Mouse (Mus musculus) kidney, adult 2 months (tissue): Measurements from ENCODE around the gene Gm12253. TPM values are rescaled to one million over a fixed set of nuclear protein-coding genes. Genes with fewer than 3 reads are reported as not detected.

ENCODE experiments used
- DNase-seq: peaks from one replicate; pipeline ENCODE4 v3.0.0; 2021
- H3K27ac ChIP-seq: fragments of 200-500 bp; 2 replicates; pipeline ENCODE4 v1.5.1; 2012; ENCODE audit warnings: low read depth, low read length, control low read depth, inconsistent platforms; ENCODE audit not compliant: insufficient read depth
- H3K27me3 ChIP-seq: fragments of 200-500 bp; replicated peaks from 2 replicates; pipeline ENCODE4 v1.6.1; 2012; ENCODE audit warnings: mild to moderate bottlenecking, moderate library complexity, low read length, inconsistent platforms; ENCODE audit not compliant: control insufficient read depth, insufficient read depth
- H3K36me3 ChIP-seq: fragments of 200-500 bp; 2 replicates; pipeline ENCODE4 v1.6.1; 2012; ENCODE audit warnings: mild to moderate bottlenecking, moderate library complexity, low read length, inconsistent platforms; ENCODE audit not compliant: control insufficient read depth, insufficient read depth
- H3K4me1 ChIP-seq: fragments of 200-500 bp; 2 replicates; pipeline ENCODE4 v1.6.1; 2011; ENCODE audit warnings: low read length; ENCODE audit not compliant: control insufficient read depth, insufficient read depth
- H3K4me3 ChIP-seq: fragments of 200-500 bp; 2 replicates; pipeline ENCODE4 v1.5.1; 2011; ENCODE audit warnings: mild to moderate bottlenecking, low read depth, low read length, control low read depth; ENCODE audit not compliant: insufficient read depth
- CTCF ChIP-seq: fragments of 200-500 bp; conservative IDR thresholded peaks from 2 replicates; pipeline ENCODE4 v1.5.1; 2011; ENCODE audit warnings: low read depth, mild to moderate bottlenecking, control low read depth, low read length, moderate library complexity, mixed read lengths; ENCODE audit not compliant: insufficient read depth, insufficient read length
- POLR2A ChIP-seq: fragments of 200-500 bp; IDR thresholded peaks from one replicate; pipeline ENCODE4 v1.6.1; 2011; ENCODE audit warnings: low read depth, low read length, control low read depth
- WGBS: fragments of 180-500 bp; shearing (Covaris S2); methylation state at CpG from one replicate; pipeline ENCODE4 v1.1.7; 2018; 5-methylcytosine and 5-hydroxymethylcytosine counted together
- polyA plus RNA-seq: library from polyadenylated mRNA; depleted of rRNA; stranded (reverse); fragments of >200 nt; gene quantifications from 2 replicates; pipeline ENCODE4 v1.2.3, GENCODE M21; 2012; rRNA removed

The Gm12253 gene
- polyA plus RNA-seq, 1 experiment, result not detected

DNA sequence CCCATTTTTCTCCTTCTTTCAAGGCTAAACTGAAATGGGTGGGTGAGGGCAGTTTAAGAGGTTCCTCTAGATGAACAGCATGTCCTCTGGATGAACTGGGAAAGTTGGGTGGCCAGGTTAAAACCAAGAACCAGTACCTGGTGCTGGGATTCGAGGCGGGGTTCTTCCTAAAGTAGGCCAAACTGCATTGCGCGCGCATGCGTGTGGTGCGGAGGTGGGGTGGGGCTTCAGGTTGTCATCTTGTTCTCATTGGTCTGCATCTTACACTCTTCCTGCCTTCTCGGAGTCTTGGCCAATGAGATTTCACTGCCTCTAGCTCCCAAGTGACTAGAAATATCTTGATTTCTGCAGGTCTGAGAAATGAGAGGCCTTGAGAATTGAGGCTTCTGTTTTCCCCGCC lies 20.4 kb downstream of the Gm12253 start, which contains the start of gene Lypd9:
Gene Lypd9 (minus strand): TSS at position 165 of the 400 bp plus-strand sequence.
- Histone ChIP-seq H3K36me3 (no peaks in the 10 kb centered on the region), H3K27me3 (no peaks in the 10 kb centered on the region), H3K4me1 (no peaks in the 10 kb centered on the region), H3K4me3 (no peak within 1 kb of the TSS), H3K27ac (no peak within 1 kb of the TSS)
- no peak for DNase-seq
- no peak for TF ChIP-seq POLR2A
- TF ChIP-seq CTCF, result no peak
- WGBS, result 96% methylated on average over 9 of the region's 9 CpGs

DNA sequence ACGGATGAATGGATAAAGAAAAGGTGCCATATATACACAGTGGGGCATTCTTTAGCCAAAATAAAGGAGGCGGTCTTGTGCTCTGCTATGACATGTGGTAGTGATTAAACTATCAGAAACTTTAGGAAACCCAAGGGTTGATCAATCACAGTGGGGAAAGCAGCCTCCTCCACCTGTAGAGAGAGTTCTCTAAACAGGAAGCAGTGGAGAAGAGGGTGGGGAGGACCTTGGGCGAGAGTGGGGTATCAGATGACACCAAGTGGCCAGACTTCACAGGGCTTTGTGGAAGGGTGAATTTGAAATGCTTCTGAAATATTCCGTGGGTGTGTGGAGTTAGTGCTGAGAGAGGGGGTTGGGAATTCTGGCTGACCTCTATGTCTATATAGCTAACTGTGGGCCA lies 21.2 kb downstream of the Gm12253 start:
- TF ChIP-seq CTCF (no peak), POLR2A (no peak)
- Histone ChIP-seq H3K4me1 (no peaks in the 10 kb centered on the region), H3K4me3 (no peak overlapping the region), H3K27me3 (no peaks in the 10 kb centered on the region), H3K27ac (no peak overlapping the region), H3K36me3 (no peaks in the 10 kb centered on the region)
- no peak for DNase-seq
- WGBS, result 38% methylated on average over 4 of the region's 4 CpGs

DNA sequence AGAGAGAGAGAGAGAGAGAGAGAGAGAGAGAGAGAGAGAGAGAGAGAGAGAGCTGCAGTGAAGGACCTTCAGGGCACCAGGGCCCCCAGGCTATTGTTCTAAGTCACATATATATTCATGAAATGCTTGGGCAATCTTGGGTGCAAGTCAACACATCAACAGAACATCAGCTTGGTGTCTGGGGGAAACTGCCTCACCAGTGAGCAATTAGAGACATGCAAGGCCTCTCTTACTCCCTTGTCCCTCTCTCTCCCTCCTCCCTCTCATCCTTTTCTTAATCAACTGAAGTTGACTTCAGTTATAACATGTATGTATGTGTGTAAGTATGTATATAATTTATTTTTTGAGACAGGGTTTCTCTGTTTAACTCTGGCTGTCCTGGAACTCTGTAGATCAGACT lies 29.8 kb downstream of the Gm12253 start, which contains the start of gene Olfr30:
Gene Olfr30 (minus strand): TSS at position 101 of the 400 bp plus-strand sequence.
- Histone ChIP-seq H3K4me3 (no peak within 1 kb of the TSS), H3K36me3 (no peaks in the 10 kb centered on the region), H3K27me3 (no peaks in the 10 kb centered on the region), H3K4me1 (no peaks in the 10 kb centered on the region), H3K27ac (no peak within 1 kb of the TSS)
- TF ChIP-seq CTCF, result no peak
- no peak for TF ChIP-seq POLR2A
- DNase-seq, result no peak

Other genes starting within 250 kb of the Gm12253 start
- gene Igtp, start 233.0 kb upstream of the Gm12253 start, polyA plus RNA-seq, result 15.9 and 18.6 TPM in 2 replicates
- gene Irgm2, start 232.9 kb upstream of the Gm12253 start, polyA plus RNA-seq, result 14.7 and 18.9 TPM in 2 replicates
- gene 4930438A08Rik, start 157.8 kb upstream of the Gm12253 start, polyA plus RNA-seq, result not detected in 2 replicates
- 14.8 and 20.8 TPM in 2 replicates for gene Zfp692, start 125.5 kb upstream of the Gm12253 start, polyA plus RNA-seq
- 30.8 and 38.3 TPM in 2 replicates for gene Zfp672, start 102.2 kb upstream of the Gm12253 start, polyA plus RNA-seq
- 29.7 and 32.8 TPM in 2 replicates for gene Sh3bp5l, start 101.8 kb upstream of the Gm12253 start, polyA plus RNA-seq
- gene Lypd8, start 53.5 kb upstream of the Gm12253 start, polyA plus RNA-seq, result 0.22 and 0.31 TPM in 2 replicates
- not detected in 2 replicates for gene 1810065E05Rik, start 11.4 kb upstream of the Gm12253 start, polyA plus RNA-seq
- gene Lypd9, start 20.4 kb downstream of the Gm12253 start, polyA plus RNA-seq, result not detected in 2 replicates
- gene Olfr30, start 29.7 kb downstream of the Gm12253 start, polyA plus RNA-seq, result not detected in 2 replicates
- gene Olfr332, start 60.0 kb downstream of the Gm12253 start, polyA plus RNA-seq, result not detected in 2 replicates
- gene Olfr331, start 70.0 kb downstream of the Gm12253 start, polyA plus RNA-seq, result not detected in 2 replicates
- gene Olfr330, start 102.3 kb downstream of the Gm12253 start, polyA plus RNA-seq, result not detected in 2 replicates
- gene Olfr329-ps, start 113.9 kb downstream of the Gm12253 start, polyA plus RNA-seq, result not detected in 2 replicates
- not detected in 2 replicates for gene Olfr328, start 123.1 kb downstream of the Gm12253 start, polyA plus RNA-seq
- not detected in 2 replicates for gene Olfr224, start 138.0 kb downstream of the Gm12253 start, polyA plus RNA-seq
- gene Olfr325, start 145.2 kb downstream of the Gm12253 start, polyA plus RNA-seq, result not detected in 2 replicates
- gene Olfr324, start 162.6 kb downstream of the Gm12253 start, polyA plus RNA-seq, result not detected in 2 replicates
- not detected in 2 replicates for gene 2210407C18Rik, start 183.5 kb downstream of the Gm12253 start, polyA plus RNA-seq
- gene Olfr323, start 197.9 kb downstream of the Gm12253 start, polyA plus RNA-seq, result not detected in 2 replicates
- gene Trim58, start 207.9 kb downstream of the Gm12253 start, polyA plus RNA-seq, result not detected in 2 replicates
- not detected in 2 replicates for gene Olfr322, start 226.2 kb downstream of the Gm12253 start, polyA plus RNA-seq
- gene Olfr320, start 248.5 kb downstream of the Gm12253 start, polyA plus RNA-seq, result not detected in 2 replicates